Mouse (Mus musculus) adipose tissue, adult 10 weeks (tissue): ENCODE data around the gene Slc35a5. TPM values are rescaled to one million over a fixed set of nuclear protein-coding genes. Genes with fewer than 3 reads are reported as not detected.

Experiments
- polyA plus RNA-seq: library from polyadenylated mRNA; stranded (reverse); fragments of 350-450 nt; fragmentation: Illumina TruSeq; extraction: RNeasy Lipid Tissue Mini Kit (QIAGEN cat#74804); gene quantifications from one replicate; pipeline ENCODE4 v1.2.3, GENCODE M21; 2014; ENCODE audit warnings: low read depth, low replicate concordance

Gene Slc35a5
- 22.7 TPM for polyA plus RNA-seq

DNA sequence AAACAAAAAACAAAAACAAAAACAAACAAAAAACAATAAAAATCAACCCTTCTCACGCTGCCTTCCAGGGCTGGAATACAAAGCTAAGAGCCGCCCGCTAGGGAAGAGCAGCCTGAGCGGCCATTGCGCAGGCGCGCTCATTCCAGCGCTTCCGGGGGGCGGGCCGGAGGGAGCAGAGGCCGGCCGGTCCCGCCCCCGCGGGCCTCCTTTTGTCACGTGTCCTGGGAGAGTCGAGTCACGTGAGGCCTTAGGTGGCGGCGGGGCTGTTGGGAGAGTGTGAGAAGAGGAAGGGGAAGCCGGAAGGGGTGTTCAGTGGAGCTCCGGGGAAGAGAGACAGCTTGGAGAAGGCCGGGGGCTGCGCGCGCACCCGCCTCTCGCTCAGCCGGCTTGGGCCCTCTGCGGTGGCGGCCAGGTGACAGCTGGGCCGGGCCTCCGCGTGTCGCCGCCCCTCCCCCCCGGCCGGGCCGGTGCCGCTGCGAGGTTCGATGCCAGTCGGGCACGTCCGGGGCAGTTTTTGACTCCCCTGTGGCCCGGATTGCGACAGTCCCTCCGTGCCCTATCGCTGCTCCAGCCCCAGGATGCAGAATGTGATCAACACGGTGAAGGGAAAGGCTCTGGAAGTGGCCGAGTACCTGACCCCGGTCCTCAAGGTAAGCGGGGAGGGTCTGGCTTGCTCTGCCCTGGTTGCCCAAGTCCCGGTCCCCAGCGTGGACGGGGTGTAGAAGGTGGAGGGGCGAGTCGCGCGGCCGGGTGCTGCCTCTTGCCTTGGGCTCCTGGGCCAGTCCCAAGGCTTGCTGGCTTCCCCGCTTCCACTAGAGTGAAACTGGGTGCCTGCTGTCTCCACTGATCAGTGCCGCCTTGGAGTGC, at the start of gene Slc35a5, which contains the start of gene Atg3:
Slc35a5 (minus strand) TSS at position 185 of the 867 bp plus-strand sequence.
Atg3 (plus strand) TSS at position 264 of the 867 bp plus-strand sequence.

DNA sequence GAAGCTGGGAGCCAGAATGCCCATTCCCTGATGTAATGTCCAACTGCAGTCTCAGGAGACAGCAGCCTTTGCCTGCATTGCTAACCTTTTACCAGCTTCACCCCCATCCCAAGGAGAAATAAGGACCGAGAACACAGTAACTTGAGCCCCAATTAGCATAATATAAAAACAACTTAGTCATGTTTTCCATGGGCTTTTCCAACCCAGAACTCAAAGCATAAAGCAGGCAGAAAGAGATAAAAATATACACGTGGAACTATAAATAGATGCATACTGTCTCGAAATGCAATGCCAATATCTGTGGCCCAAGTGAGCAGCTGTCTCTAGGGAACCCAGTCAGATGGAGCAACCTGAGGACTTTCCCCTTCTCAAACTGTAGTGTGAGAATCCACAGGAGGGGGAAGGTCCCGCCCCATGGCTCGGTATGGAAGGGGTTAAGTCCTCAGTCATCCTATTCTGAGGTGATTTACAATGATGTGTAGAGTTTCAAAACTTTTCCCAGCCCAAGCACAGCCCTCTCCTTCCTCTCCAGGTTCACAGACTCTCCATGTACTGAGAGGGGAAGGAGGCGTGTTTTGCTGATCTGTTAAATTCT, 65.3 kb downstream of the Slc35a5 start, which contains the start of gene Ccdc80:
Ccdc80 (plus strand) TSS at position 266 of the 595 bp plus-strand sequence.

Other genes with a start within 250 kb of the Slc35a5 start
- 0.30 TPM for gene Cd200r3, start 215.0 kb downstream of the Slc35a5 start, polyA plus RNA-seq
- gene Ccdc80, start 65.3 kb downstream of the Slc35a5 start, polyA plus RNA-seq: 341 TPM
- gene Atg3, start 79 bp upstream of the Slc35a5 start, polyA plus RNA-seq: 38.0 TPM
- gene Btla, start 65.6 kb upstream of the Slc35a5 start, polyA plus RNA-seq: 1.4 TPM